Mouse (Mus musculus) myocyte (in vitro differentiated cells): ENCODE measurements at regions not wholly inside any gene's neighbourhood (a gene's known extent, or its start where the extent isn't known, plus 50 kb on each side); places are given as distances from the start of the nearest gene placed in this dataset.

ENCODE experiments used
- H3K27me3 ChIP-seq: one replicate; pipeline ENCODE4 v1.6.1; 2011; ENCODE audit not compliant: control insufficient read depth, insufficient read depth, insufficient read length
- H3K36me3 ChIP-seq: one replicate; pipeline ENCODE4 v1.6.1; 2011; ENCODE audit not compliant: control insufficient read depth, insufficient read depth
- H3K4me2 ChIP-seq: one replicate; pipeline ENCODE4 v1.6.1; 2011; ENCODE audit warnings: low read depth, control low read depth
- H3K4me3 ChIP-seq: one replicate; pipeline ENCODE4 v1.5.1; 2011; ENCODE audit warnings: mild to moderate bottlenecking, control low read depth, moderate library complexity
- H3K79me2 ChIP-seq: one replicate; pipeline ENCODE4 v1.6.1; 2011; ENCODE audit not compliant: control insufficient read depth, insufficient read depth
- H3ac ChIP-seq: one replicate; pipeline ENCODE4 v1.6.1; 2011; ENCODE audit not compliant: control insufficient read depth, insufficient read length
- CEBPB ChIP-seq: IDR thresholded peaks from 2 replicates; pipeline ENCODE4 v1.6.1; 2011; ENCODE audit warnings: mild to moderate bottlenecking, moderate library complexity; ENCODE audit not compliant: poor library complexity, insufficient read depth, severe bottlenecking
- E2F4 ChIP-seq: IDR thresholded peaks from one replicate; pipeline ENCODE4 v1.6.1; 2011; ENCODE audit warnings: mild to moderate bottlenecking, control low read depth, moderate library complexity; ENCODE audit not compliant: insufficient read depth
- MAX ChIP-seq: IDR thresholded peaks from one replicate; pipeline ENCODE4 v1.6.1; 2011; ENCODE audit warnings: low read depth, mild to moderate bottlenecking, control low read depth
- MYOD1 ChIP-seq, 3 experiments: IDR thresholded peaks; one replicate each; pipeline ENCODE4 v1.6.1; 2011; ENCODE audit warnings: control low read depth in 2 of 3, low read depth in 2 of 3, mild to moderate bottlenecking in 2 of 3, moderate library complexity in 1 of 3; ENCODE audit not compliant: insufficient read length in 2 of 3, control insufficient read depth in 1 of 3
- MYOG ChIP-seq, 3 experiments: IDR thresholded peaks; one replicate each; pipeline ENCODE4 v1.6.1; 2011; ENCODE audit warnings: control low read depth in 2 of 3, low read depth in 2 of 3, mild to moderate bottlenecking in 2 of 3; ENCODE audit not compliant: insufficient read length in 2 of 3, control insufficient read depth in 1 of 3, insufficient read depth in 1 of 3
- POLR2A ChIP-seq: IDR thresholded peaks from one replicate; pipeline ENCODE4 v1.6.1; 2011; ENCODE audit warnings: low read depth, mild to moderate bottlenecking, control low read depth, moderate library complexity; ENCODE audit not compliant: insufficient read length
- POLR2AphosphoS2 ChIP-seq: IDR thresholded peaks from one replicate; pipeline ENCODE4 v1.6.1; 2011; ENCODE audit warnings: low read depth, control low read depth; ENCODE audit not compliant: insufficient read length
- REST ChIP-seq: IDR thresholded peaks from one replicate; pipeline ENCODE4 v1.6.1; 2011; ENCODE audit warnings: mild to moderate bottlenecking, control low read depth, moderate library complexity; ENCODE audit not compliant: insufficient read depth, insufficient read length
- SRF ChIP-seq: IDR thresholded peaks from one replicate; pipeline ENCODE4 v1.6.1; 2011; ENCODE audit warnings: low read depth; ENCODE audit not compliant: control insufficient read depth, insufficient read length
- TCF12 ChIP-seq: IDR thresholded peaks from one replicate; pipeline ENCODE4 v1.6.1; 2011; ENCODE audit warnings: mild to moderate bottlenecking, control low read depth; ENCODE audit not compliant: poor library complexity, insufficient read depth, severe bottlenecking
- TCF3 ChIP-seq: IDR thresholded peaks from one replicate; pipeline ENCODE4 v1.6.1; 2011; ENCODE audit warnings: low read depth, control low read depth; ENCODE audit not compliant: insufficient read length
- USF1 ChIP-seq: IDR thresholded peaks from one replicate; pipeline ENCODE4 v1.6.1; 2011; ENCODE audit warnings: low read depth, mild to moderate bottlenecking, control low read depth, moderate library complexity

GRCm38 (mm10) chr14:58651210-58651609 is 491.5 kb downstream of the 1700129C05Rik start:
- H3K27me3 ChIP-seq = no peaks in the 10 kb centered on the region
- TF ChIP-seq REST = no peak

DNA sequence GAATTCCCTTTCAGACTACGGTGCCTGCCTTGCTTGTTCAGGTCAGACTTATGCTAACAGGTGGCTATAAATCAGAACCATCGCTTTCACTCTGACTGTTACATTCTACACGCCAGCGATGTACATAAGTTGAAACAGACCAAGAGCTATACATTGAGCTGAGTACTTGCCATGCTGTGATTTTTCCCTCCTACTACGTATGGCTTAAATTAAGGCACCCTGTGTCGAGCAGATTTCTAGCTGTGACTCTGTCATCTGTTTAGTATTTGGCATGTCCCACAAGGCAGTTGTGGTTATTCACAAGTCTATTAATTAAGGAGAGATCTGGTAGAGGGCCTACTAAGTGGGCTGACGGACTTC is 504.4 kb downstream of the 1700129C05Rik start:
- H3K36me3 ChIP-seq = no peaks in the 10 kb centered on the region
- H3K27me3 ChIP-seq = no peaks in the 10 kb centered on the region
- no peaks in the 10 kb centered on the region for H3K79me2 ChIP-seq
- H3K4me3 ChIP-seq = no peak overlapping the region
- H3K4me2 ChIP-seq = no peak overlapping the region
- H3ac ChIP-seq = no peak overlapping the region
- TF ChIP-seq TCF3 = no peak
- no peak for TF ChIP-seq MYOG (IDR thresholded peaks at IDR 0.05; ENCODE audit: control insufficient read depth in 1 of 3, insufficient read depth in 1 of 3, insufficient read length in 2 of 3, low read depth in 2 of 3)
- TF ChIP-seq TCF12 = no peak
- TF ChIP-seq USF1 = no peak
- TF ChIP-seq REST = no peak
- no peak for TF ChIP-seq POLR2A
- TF ChIP-seq E2F4 = no peak
- TF ChIP-seq MAX = no peak
- TF ChIP-seq MYOD1 (IDR thresholded peaks at IDR 0.05; ENCODE audit: control insufficient read depth in 1 of 3, insufficient read length in 2 of 3, low read depth in 2 of 3) = no peak
- TF ChIP-seq SRF = no peak
- no peak for TF ChIP-seq POLR2AphosphoS2
- TF ChIP-seq CEBPB = no peak

More at GRCm38 (mm10) chr14:58651210-58651609, 491.5 kb downstream of the 1700129C05Rik start:
- no peak overlapping the region for H3ac ChIP-seq
- no peaks in the 10 kb centered on the region for H3K36me3 ChIP-seq
- H3K4me3 ChIP-seq = no peak overlapping the region
- H3K4me2 ChIP-seq = no peak overlapping the region
- H3K79me2 ChIP-seq = no peaks in the 10 kb centered on the region

GRCm38 (mm10) chr14:58637405-58638336 is 505.0 kb downstream of the 1700129C05Rik start:
- H3K79me2 ChIP-seq = no peaks in the 10 kb centered on the region
- no peak overlapping the region for H3K4me2 ChIP-seq
- TF ChIP-seq TCF12 (no peak), REST (no peak), CEBPB (no peak), TCF3 (no peak), POLR2A (no peak), E2F4 (no peak), POLR2AphosphoS2 (no peak), MYOD1 (IDR thresholded peaks at IDR 0.05; ENCODE audit: control insufficient read depth in 1 of 3, insufficient read length in 2 of 3, low read depth in 2 of 3) (no peak), USF1 (no peak), MYOG (IDR thresholded peaks at IDR 0.05; ENCODE audit: control insufficient read depth in 1 of 3, insufficient read depth in 1 of 3, insufficient read length in 2 of 3, low read depth in 2 of 3) (no peak), MAX (no peak), SRF (no peak)
- no peak overlapping the region for H3K4me3 ChIP-seq
- H3K27me3 ChIP-seq = no peaks in the 10 kb centered on the region
- no peak overlapping the region for H3ac ChIP-seq
- H3K36me3 ChIP-seq = no peaks in the 10 kb centered on the region

- Histone ChIP-seq H3K4me3 (no peak overlapping the region), H3K79me2 (no peaks in the 10 kb centered on the region), H3K4me2 (no peak overlapping the region), H3ac (no peak overlapping the region), H3K27me3 (no peaks in the 10 kb centered on the region), H3K36me3 (no peaks in the 10 kb centered on the region)
- TF ChIP-seq CEBPB (no peak), TCF12 (no peak), MYOD1 (IDR thresholded peaks at IDR 0.05; ENCODE audit: control insufficient read depth in 1 of 3, insufficient read length in 2 of 3, low read depth in 2 of 3) (no peak), TCF3 (no peak), REST (no peak), E2F4 (no peak), MAX (no peak), POLR2AphosphoS2 (no peak), MYOG (IDR thresholded peaks at IDR 0.05; ENCODE audit: control insufficient read depth in 1 of 3, insufficient read depth in 1 of 3, insufficient read length in 2 of 3, low read depth in 2 of 3) (no peak), SRF (no peak), POLR2A (no peak), USF1 (no peak)
Measured at GRCm38 (mm10) chr14:58631221-58631620, 511.5 kb downstream of the 1700129C05Rik start.

DNA sequence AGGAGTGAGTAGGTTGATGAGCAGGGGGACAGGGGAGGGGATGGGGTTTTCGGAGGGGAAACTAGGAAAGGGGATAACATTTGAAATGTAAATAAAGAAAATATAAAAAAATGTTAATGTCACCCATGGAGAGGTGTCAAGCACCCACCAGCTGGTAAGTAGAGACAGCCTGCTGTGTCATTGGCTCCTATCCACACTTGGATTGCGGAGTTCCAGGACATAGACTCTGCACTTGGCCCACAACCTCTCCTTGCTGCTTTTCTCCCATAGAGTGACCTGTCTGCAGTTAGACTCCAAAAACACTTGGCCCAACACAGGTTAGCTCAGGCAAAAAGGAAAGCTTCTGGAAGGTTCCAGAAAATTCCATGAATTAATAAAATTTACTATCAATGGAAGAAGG is 514.4 kb downstream of the 1700129C05Rik start:
- no peaks in the 10 kb centered on the region for H3K27me3 ChIP-seq
- H3K4me3 ChIP-seq = no peak overlapping the region
- H3K4me2 ChIP-seq = no peak overlapping the region
- TF ChIP-seq POLR2AphosphoS2 (no peak), SRF (no peak), TCF3 (no peak)
- no peak overlapping the region for H3ac ChIP-seq
- H3K36me3 ChIP-seq = no peaks in the 10 kb centered on the region
- H3K79me2 ChIP-seq = no peaks in the 10 kb centered on the region
